Mouse (Mus musculus) intestine, embryonic 15.5 days (tissue): ENCODE measurements around the gene Cetn3. TPM values are rescaled to one million over a fixed set of nuclear protein-coding genes. Genes with fewer than 3 reads are reported as not detected.

ENCODE experiments used
- ATAC-seq: fragments of 200-750 bp; cut with Nextera tagmentation; 2 replicates; pipeline ENCODE4 v1.8.0; 2017; ENCODE audit warnings: moderate TSS enrichment, moderate library complexity
- H3K27ac ChIP-seq: fragments of 300-500 bp; sonication (generic); 2 replicates; pipeline ENCODE4 v1.5.1; 2015; ENCODE audit warnings: mild to moderate bottlenecking, inconsistent platforms
- H3K27me3 ChIP-seq: fragments of 300-500 bp; sonication (generic); replicated peaks from 2 replicates; pipeline ENCODE4 v1.6.1; 2015; ENCODE audit warnings: inconsistent platforms
- H3K36me3 ChIP-seq: fragments of 300-500 bp; sonication (generic); 2 replicates; pipeline ENCODE4 v1.6.1; 2015; ENCODE audit warnings: inconsistent platforms
- H3K4me1 ChIP-seq: fragments of 300-500 bp; sonication (generic); replicated peaks from 2 replicates; pipeline ENCODE4 v1.6.1; 2015; ENCODE audit warnings: inconsistent platforms
- H3K4me2 ChIP-seq: fragments of 300-500 bp; sonication (generic); replicated peaks from 2 replicates; pipeline ENCODE4 v1.6.1; 2015; ENCODE audit warnings: mild to moderate bottlenecking, inconsistent platforms
- H3K4me3 ChIP-seq: fragments of 300-500 bp; sonication (generic); replicated peaks from 2 replicates; pipeline ENCODE4 v1.5.1; 2015; ENCODE audit warnings: inconsistent platforms
- H3K9ac ChIP-seq: fragments of 300-500 bp; sonication (generic); 2 replicates; pipeline ENCODE4 v1.6.1; 2015; ENCODE audit warnings: inconsistent platforms
- H3K9me3 ChIP-seq: fragments of 300-500 bp; sonication (generic); 2 replicates; pipeline ENCODE4 v1.6.1; 2016; ENCODE audit warnings: inconsistent platforms
- WGBS: fragments of 180-500 bp; shearing (Covaris S2); methylation state at CpG from one replicate; pipeline ENCODE4 v1.1.7; 2015; 5-methylcytosine and 5-hydroxymethylcytosine counted together
- polyA plus RNA-seq: library from polyadenylated mRNA; unstranded; fragments of >200 nt; fragmentation: Nextera tagmentation; extraction: Ambion mirVana; gene quantifications from 2 replicates; pipeline ENCODE4 v1.2.1, GENCODE M21; 2015

Cetn3 gene
- polyA plus RNA-seq, 1 experiment from 2014 or later = 207 TPM

DNA sequence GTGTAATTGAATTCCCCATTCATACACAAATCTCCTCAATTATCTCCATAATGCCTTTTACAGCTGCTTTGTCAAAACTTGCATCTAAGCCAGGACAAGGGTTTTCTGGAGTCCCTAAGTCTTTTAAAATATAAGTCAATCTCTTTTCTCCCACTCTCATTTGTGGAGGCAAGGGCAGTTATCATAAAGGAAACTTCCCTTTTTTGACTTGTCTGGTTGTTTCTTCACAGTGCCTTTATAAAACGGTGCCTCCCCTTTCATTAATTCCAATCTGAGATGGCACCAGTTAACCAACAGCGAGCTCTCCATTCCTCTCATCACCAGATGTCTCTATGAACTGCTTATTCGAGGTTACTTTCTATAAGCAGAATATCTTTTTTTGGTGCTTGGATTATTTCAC lies 6.7 kb upstream of the Cetn3 start:
- WGBS = 83% methylated on average over 3 of the region's 3 CpGs
- ATAC-seq = no peak
- H3K27me3 ChIP-seq = no peaks in the 10 kb centered on the region
- no peaks in the 10 kb centered on the region for H3K36me3 ChIP-seq
- H3K9me3 ChIP-seq = no peaks in the 10 kb centered on the region
- no peak overlapping the region for H3K4me2 ChIP-seq
- H3K9ac ChIP-seq = no peak overlapping the region
- no peaks in the 10 kb centered on the region for H3K4me1 ChIP-seq
- H3K27ac ChIP-seq = no peak overlapping the region
- no peak overlapping the region for H3K4me3 ChIP-seq

DNA sequence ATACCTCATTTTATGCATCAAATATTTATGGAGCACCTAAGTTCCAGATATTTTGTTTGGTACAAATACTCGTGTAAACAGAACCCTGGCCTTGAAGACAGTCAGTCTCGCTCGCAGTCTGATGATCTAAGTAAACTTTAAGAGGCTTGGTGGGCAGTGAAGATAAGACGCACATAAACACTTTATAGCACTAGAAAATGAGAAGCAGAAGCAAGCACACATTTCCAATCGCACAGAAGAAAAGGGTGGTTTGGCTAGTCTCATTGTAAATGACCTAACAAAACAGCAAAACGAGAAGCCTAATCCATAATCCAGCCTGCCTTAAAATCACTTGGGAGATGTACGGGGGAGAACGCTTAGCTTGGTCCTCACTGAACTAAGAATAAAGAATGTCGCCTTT lies 402 bp upstream of the Cetn3 start:
- 20% methylated on average over 9 of the region's 9 CpGs for WGBS
- H3K4me2 ChIP-seq = peak overlapping the region; percentile 82
- H3K27ac ChIP-seq = peak overlapping the region; percentile 57
- no peaks in the 10 kb centered on the region for H3K36me3 ChIP-seq
- peak overlapping the region; percentile 42 for H3K9ac ChIP-seq
- peak overlapping the region; percentile 62 for H3K4me3 ChIP-seq
- ATAC-seq = no peak
- H3K9me3 ChIP-seq = no peaks in the 10 kb centered on the region
- H3K4me1 ChIP-seq = no peaks in the 10 kb centered on the region
- H3K27me3 ChIP-seq = no peaks in the 10 kb centered on the region

DNA sequence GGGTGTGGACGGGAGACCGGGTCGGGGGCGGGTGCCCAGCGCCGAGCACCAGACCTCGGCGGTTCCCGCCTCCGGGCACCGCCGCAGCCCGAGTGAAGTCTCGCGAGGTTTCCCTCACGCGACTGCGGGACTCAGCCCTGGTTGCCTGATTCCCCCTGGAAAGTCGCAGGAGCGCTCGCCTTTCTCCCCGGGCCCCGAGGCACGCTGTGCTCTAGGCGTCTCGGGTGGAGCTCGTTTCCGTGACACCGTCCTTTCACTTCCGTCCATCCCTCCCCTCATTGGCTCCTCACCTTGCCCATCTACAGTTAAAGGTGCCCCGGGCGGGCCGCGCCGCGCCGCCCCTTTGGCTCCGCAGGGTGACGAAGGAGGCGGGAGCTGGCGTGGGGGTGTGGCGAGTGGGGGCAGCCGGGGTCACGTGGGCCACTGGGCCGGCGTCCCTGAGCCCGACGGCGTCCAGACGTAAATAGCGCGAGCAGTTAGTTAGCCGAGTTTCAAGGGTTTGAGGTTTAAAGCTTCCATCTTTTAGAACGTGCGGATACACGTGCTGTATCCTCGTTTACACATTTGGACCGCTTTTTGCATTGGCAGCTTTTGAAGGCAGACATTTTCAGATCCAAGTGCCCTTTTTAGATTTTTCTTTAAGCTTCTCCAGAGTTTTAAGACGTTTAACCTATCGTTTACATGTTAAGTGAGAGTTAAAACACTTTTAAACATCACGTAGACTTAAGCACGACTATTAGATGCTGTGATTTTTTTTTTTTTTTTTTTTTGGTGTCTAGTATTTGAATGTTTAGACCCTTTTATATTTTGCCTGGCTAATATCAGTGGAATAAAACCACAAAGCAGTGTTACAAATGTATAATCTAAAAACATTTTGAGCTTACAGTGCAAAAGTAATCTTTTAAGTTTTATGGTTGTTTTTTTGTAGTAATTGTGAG lies 797 bp downstream of the Cetn3 start:
- Histone ChIP-seq H3K27me3 (no peaks in the 10 kb centered on the region), H3K27ac (peak overlapping the region; percentile 98), H3K4me2 (peak overlapping the region; percentile 82), H3K9me3 (no peaks in the 10 kb centered on the region), H3K36me3 (no peaks in the 10 kb centered on the region; the same call in 1 of the 2 replicates), H3K4me3 (peak overlapping the region; percentile 62), H3K4me1 (no peaks in the 10 kb centered on the region), H3K9ac (peak overlapping the region; percentile 77)
- ATAC-seq = peak; percentile 99
- under 1% methylated on average over 62 of the region's 62 CpGs for WGBS

DNA sequence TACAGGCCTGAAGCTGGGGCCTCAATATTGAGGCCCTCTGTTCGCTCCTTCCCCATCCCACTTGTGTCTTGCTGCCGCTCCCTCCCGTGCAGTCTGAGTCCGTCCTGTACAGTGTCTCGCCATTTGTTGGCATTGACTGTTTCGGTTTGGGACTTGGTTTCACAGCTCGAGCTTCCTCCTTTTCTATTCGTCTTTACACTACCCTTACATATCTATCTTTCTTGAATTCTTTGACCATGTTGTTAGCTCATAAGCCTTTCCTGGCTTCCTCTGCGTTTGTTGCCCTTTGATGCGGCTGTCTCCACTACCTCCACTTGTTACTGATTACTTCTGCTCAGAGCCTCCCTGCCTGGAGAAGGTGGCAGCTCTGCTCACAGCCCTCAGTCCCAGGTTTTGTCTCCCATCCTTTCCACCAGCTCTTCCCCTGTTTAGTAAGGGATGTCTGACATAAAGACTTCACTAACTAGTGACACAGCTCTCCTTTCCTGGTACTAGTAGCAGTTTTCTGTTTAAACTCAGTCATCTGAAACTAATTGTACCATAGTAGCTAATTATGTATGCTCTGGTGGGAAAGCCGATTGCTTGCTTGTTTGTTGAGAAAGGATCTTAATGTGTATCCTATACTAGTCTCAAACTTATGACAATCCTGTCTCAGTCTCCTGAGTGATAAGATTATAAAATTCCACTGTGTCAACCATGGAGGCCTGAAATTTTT lies 3.0 kb downstream of the Cetn3 start:
- H3K36me3 ChIP-seq = no peaks in the 10 kb centered on the region; the same call in none of the 2 replicates
- 82% methylated on average over 11 of the region's 11 CpGs for WGBS
- H3K27ac ChIP-seq = no peak overlapping the region
- no peak overlapping the region for H3K9ac ChIP-seq
- H3K4me2 ChIP-seq = no peak overlapping the region
- H3K9me3 ChIP-seq = no peaks in the 10 kb centered on the region
- no peak overlapping the region for H3K4me3 ChIP-seq
- H3K27me3 ChIP-seq = no peaks in the 10 kb centered on the region
- no peaks in the 10 kb centered on the region for H3K4me1 ChIP-seq
- ATAC-seq = no peak

DNA sequence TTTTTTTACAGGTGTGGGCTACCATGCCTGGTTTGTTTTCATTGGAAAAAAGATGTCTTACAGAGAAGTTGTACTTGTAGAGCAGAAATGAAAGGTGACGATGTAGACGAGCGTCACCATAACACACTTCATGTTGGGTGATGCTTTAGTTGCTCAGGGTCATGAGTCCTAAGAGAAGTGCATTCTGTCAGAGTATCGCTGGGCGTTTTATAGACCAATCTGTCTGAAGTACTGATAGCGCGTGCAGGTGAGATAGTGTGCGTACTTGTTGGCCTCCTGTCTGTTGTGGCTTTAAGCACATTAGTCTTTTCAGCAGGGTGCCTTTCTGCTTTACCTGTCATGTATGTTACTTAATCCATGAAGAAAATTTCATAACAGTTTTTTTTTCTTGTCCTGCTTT lies 7.3 kb downstream of the Cetn3 start:
- no peak overlapping the region for H3K27ac ChIP-seq
- 78% methylated on average over 8 of the region's 8 CpGs for WGBS
- no peaks in the 10 kb centered on the region; the same call in none of the 2 replicates for H3K36me3 ChIP-seq
- no peaks in the 10 kb centered on the region for H3K9me3 ChIP-seq
- H3K4me1 ChIP-seq = no peaks in the 10 kb centered on the region
- no peak overlapping the region for H3K9ac ChIP-seq
- H3K4me2 ChIP-seq = no peak overlapping the region
- H3K4me3 ChIP-seq = no peak overlapping the region
- no peak for ATAC-seq
- H3K27me3 ChIP-seq = no peaks in the 10 kb centered on the region

DNA sequence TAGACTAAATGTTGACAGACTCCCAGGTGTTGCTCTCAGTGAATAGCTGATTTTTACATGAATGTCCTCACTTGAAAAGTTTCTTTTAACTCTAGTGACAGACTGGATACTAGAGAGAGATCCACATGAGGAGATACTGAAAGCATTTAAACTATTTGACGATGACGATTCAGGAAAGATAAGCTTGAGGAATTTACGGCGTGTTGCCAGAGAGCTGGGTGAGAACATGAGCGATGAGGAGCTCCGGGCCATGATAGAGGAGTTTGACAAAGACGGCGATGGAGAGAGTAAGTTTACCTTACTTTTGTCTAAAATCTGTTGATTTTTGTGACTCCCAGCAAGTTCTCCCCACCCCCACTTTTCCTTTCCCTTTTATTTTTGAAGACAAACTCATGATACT lies 9.0 kb downstream of the Cetn3 start:
- no peak for ATAC-seq
- Histone ChIP-seq H3K9ac (no peak overlapping the region), H3K27me3 (no peaks in the 10 kb centered on the region), H3K4me1 (no peaks in the 10 kb centered on the region), H3K4me3 (no peak overlapping the region), H3K36me3 (no peaks in the 10 kb centered on the region; the same call in none of the 2 replicates), H3K4me2 (no peak overlapping the region), H3K27ac (no peak overlapping the region), H3K9me3 (no peaks in the 10 kb centered on the region)
- 45% methylated on average over 8 of the region's 8 CpGs for WGBS

DNA sequence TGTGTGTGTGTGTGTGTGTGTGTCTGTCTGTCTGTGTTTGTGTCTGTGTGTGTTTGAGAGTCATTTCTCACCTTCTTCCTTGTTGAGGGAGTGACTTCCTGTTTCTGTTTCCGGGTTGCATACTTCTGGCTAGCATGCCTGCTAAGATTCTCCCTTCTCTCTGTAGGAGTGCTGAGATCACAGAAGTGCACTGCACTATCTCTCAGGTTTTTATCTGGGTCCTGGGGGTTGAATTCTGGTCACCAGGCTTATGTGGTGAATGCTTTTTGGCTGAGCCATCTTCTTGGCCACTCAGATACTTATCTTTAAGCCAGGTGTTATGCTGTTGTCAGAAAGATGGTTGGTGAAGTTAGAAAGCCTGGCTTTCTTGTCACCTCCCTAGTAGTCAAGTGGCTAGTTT lies 11.0 kb downstream of the Cetn3 start:
- Histone ChIP-seq H3K27me3 (no peaks in the 10 kb centered on the region), H3K4me2 (no peak overlapping the region), H3K9me3 (no peaks in the 10 kb centered on the region), H3K36me3 (no peaks in the 10 kb centered on the region; the same call in 1 of the 2 replicates), H3K27ac (no peak overlapping the region), H3K4me1 (no peaks in the 10 kb centered on the region), H3K4me3 (no peak overlapping the region), H3K9ac (no peak overlapping the region)
- ATAC-seq = no peak
- 42% methylated on average over 1 of the region's 1 CpGs for WGBS

DNA sequence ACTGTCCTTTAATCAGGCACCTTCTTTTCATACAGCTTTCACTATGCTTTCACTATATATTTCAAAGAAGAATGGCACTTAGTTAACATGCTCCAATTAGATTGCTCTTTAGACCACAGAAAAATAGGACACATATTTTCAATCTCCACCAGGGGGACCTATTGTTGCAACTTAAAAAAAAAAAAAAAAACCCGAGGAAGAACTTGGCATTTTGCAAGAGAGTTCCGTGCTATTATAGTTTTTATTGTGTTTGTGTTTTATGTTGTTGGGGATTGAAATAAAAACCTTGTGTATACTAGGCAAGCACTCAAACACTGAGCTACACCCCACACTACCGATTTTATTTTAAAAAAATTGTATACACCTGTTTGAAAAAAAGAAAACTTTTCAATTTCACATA lies 18.2 kb downstream of the Cetn3 start:
- no peak overlapping the region for H3K4me3 ChIP-seq
- H3K27me3 ChIP-seq = no peaks in the 10 kb centered on the region
- no peak for ATAC-seq
- no peak overlapping the region for H3K9ac ChIP-seq
- H3K9me3 ChIP-seq = no peaks in the 10 kb centered on the region
- WGBS = 35% methylated on average over 3 of the region's 3 CpGs
- no peak overlapping the region for H3K27ac ChIP-seq
- H3K4me2 ChIP-seq = no peak overlapping the region
- H3K4me1 ChIP-seq = no peaks in the 10 kb centered on the region
- 0 out of 2 replicates have a peak, but pooled peaks cover 2% of the 10 kb centered on the region for H3K36me3 ChIP-seq

DNA sequence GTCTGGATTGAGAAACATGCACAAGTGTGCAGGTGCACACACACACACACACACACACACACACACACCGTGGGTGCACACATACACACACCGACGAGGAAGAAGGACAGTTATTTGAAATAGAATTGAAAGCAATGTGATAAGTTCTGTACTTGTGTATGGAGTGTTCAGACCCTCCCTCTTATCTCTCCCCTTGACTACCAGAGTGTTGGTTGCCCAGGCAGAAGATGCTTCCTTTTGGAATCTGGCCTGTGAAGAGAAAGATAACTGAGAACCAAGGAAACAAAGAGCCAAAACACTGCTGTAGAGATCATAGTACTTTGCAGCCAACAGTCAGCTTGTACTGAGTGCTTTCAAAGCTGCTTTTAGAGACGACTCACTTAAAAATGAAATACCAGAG lies 20.8 kb downstream of the Cetn3 start:
- no peak overlapping the region for H3K4me3 ChIP-seq
- no peak overlapping the region for H3K9ac ChIP-seq
- H3K4me1 ChIP-seq = no peaks in the 10 kb centered on the region
- no peaks in the 10 kb centered on the region for H3K9me3 ChIP-seq
- H3K36me3 ChIP-seq = 0 out of 2 replicates have a peak, but pooled peaks cover 2% of the 10 kb centered on the region
- no peaks in the 10 kb centered on the region for H3K27me3 ChIP-seq
- 87% methylated on average over 4 of the region's 4 CpGs for WGBS
- ATAC-seq = no peak
- H3K4me2 ChIP-seq = no peak overlapping the region
- no peak overlapping the region for H3K27ac ChIP-seq

DNA sequence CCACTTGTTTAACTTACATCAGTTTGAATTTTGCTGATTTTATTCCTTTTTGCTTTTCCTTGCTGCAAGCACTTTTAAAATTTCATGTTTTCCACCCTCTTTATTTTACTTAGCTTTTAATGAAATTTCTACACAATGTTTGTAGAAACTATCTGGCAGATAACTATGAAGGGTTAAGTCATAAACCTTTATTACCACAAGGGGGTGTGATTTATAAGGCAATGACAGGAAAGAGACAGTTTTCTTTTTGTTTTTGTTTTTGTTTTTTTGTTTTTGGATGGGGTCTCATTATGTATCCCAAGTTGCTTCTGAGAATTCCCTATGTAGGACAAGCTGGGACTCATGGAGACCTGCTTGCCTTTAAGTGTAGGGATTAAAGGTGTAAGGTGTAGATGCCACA lies 39.9 kb downstream of the Cetn3 start:
- no peak for ATAC-seq
- H3K4me2 ChIP-seq = no peak overlapping the region

DNA sequence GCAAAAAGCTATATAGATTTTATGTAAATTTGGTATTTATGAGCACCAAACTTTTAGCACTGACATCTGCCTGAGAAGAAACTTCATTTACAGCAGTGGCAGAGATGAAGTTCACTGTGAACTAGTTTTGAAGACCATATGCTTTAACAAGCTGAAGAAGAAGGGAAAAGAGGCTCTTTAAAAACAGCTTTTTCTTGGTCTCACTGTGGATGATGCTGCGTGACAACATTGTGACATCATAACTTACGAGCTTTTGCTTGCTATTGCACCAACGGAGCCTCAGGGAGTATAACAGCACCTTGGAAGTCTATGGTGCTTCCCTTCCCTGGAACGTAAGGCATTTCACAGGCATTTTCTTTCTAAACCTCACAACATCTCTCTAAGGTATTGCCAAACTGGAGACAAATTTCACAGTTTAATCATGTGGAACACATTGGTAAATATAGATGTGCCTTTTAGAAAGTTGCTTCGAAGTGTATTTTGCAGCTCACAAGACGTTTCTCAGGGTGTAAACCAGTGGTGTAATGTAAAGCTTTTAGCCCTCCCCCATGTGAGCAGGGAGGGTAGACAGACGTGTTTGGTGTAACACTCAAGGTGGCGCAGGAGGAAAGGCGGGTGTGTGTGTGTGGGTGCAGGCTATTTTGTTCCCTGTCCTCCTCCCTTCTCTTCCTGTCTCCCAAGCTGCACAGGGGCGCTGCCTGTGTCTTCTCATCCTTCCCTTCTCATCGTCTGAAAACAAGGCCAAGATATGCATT lies 41.9 kb downstream of the Cetn3 start:
- Histone ChIP-seq H3K27ac (no peak overlapping the region), H3K4me3 (no peak overlapping the region), H3K4me1 (no peaks in the 10 kb centered on the region), H3K36me3 (no peaks in the 10 kb centered on the region), H3K4me2 (no peak overlapping the region), H3K27me3 (no peaks in the 10 kb centered on the region), H3K9me3 (no peaks in the 10 kb centered on the region), H3K9ac (no peak overlapping the region)
- ATAC-seq = no peak
- 63% methylated on average over 11 of the region's 11 CpGs for WGBS

More for the DNA sequence above, 39.9 kb downstream of the Cetn3 start:
- Histone ChIP-seq H3K27ac (no peak overlapping the region), H3K27me3 (no peaks in the 10 kb centered on the region), H3K4me3 (no peak overlapping the region), H3K9me3 (no peaks in the 10 kb centered on the region), H3K4me1 (no peaks in the 10 kb centered on the region), H3K36me3 (no peaks in the 10 kb centered on the region), H3K9ac (no peak overlapping the region)

DNA sequence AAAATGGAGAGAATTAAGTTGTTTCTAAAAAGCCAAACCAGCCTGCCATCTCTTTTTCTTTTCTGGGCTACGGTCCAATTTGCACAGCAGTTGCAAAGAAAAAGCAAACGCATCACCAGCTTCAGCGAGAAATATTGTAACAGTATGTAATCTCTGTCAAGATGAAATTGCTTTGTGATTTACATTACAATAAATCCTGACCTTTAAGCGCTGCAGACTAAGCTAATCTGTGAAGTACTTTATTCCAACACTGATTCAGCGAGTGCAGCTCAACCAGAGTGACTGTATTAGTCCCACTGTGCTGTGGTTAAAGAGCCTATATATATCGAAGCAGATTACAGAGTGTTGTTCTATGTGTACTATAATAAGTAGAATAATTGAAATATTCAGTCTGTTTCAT lies 45.6 kb downstream of the Cetn3 start:
- no peak for ATAC-seq
- no peak overlapping the region for H3K27ac ChIP-seq

More for the DNA sequence above, 45.6 kb downstream of the Cetn3 start:
- Histone ChIP-seq H3K9me3 (no peaks in the 10 kb centered on the region), H3K27me3 (no peaks in the 10 kb centered on the region), H3K4me1 (no peaks in the 10 kb centered on the region), H3K36me3 (no peaks in the 10 kb centered on the region), H3K4me2 (no peak overlapping the region), H3K9ac (no peak overlapping the region), H3K4me3 (no peak overlapping the region)
- 43% methylated on average over 6 of the region's 6 CpGs for WGBS
